Mouse (Mus musculus) lung, embryonic 14.5 days (tissue): ENCODE measurements around the gene Pigz. TPM values are rescaled to one million over a fixed set of nuclear protein-coding genes. Genes with fewer than 3 reads are reported as not detected.
A peak's percentile ranks its signal among the peaks of the same experiment; 100 is the strongest.

Experiments used
- ATAC-seq: fragments of 200-750 bp; cut with Nextera tagmentation; 2 replicates; pipeline ENCODE4 v1.8.0; 2017; ENCODE audit warnings: mild to moderate bottlenecking, moderate TSS enrichment, moderate library complexity; ENCODE audit not compliant: insufficient read depth
- DNase-seq: peaks from one replicate; pipeline ENCODE4 v3.0.0-alpha.2; 2015
- H3K27ac ChIP-seq: fragments of 300-500 bp; sonication (generic); 2 replicates; pipeline ENCODE4 v1.5.1; 2014; ENCODE audit warnings: low read depth, mild to moderate bottlenecking, moderate library complexity
- H3K27me3 ChIP-seq: fragments of 300-500 bp; sonication (generic); 2 replicates; pipeline ENCODE4 v1.6.1; 2014; ENCODE audit warnings: low read length, control low read depth; ENCODE audit not compliant: insufficient read depth
- H3K36me3 ChIP-seq: fragments of 300-500 bp; sonication (generic); 2 replicates; pipeline ENCODE4 v1.6.1; 2014; ENCODE audit warnings: control low read depth; ENCODE audit not compliant: insufficient read depth
- H3K4me1 ChIP-seq: fragments of 300-500 bp; sonication (generic); 2 replicates; pipeline ENCODE4 v1.6.1; 2014; ENCODE audit warnings: antibody characterized with exemption, control low read depth; ENCODE audit not compliant: insufficient read depth
- H3K4me2 ChIP-seq: fragments of 300-500 bp; sonication (generic); 2 replicates; pipeline ENCODE4 v1.6.1; 2014; ENCODE audit warnings: mild to moderate bottlenecking
- H3K4me3 ChIP-seq: fragments of 300-500 bp; sonication (generic); 2 replicates; pipeline ENCODE4 v1.5.1; 2014; ENCODE audit warnings: low read depth, low read length
- H3K9ac ChIP-seq: fragments of 300-500 bp; sonication (generic); 2 replicates; pipeline ENCODE4 v1.6.1; 2014
- H3K9me3 ChIP-seq: fragments of 300-500 bp; sonication (generic); 2 replicates; pipeline ENCODE4 v1.6.1; 2016; ENCODE audit warnings: low read depth, low read length, control low read depth
- CTCF ChIP-seq: IDR thresholded peaks from 2 replicates; pipeline ENCODE4 v1.5.1; 2016; ENCODE audit warnings: antibody characterized with exemption, low read depth
- WGBS: fragments of 180-500 bp; shearing (Covaris S2); extraction: QIAGEN DNeasy Blood & Tissue Kit; methylation state at CpG from one replicate; pipeline ENCODE4 v1.1.7; 2014; 5-methylcytosine and 5-hydroxymethylcytosine counted together
- polyA plus RNA-seq: library from polyadenylated mRNA; unstranded; fragments of >200 nt; fragmentation: Nextera tagmentation; extraction: Ambion mirVana; gene quantifications from 2 replicates; pipeline ENCODE4 v1.2.1, GENCODE M21; 2014

Gene Pigz
- polyA plus RNA-seq, 1 experiment from 2014 or later: 0.42 TPM

DNA sequence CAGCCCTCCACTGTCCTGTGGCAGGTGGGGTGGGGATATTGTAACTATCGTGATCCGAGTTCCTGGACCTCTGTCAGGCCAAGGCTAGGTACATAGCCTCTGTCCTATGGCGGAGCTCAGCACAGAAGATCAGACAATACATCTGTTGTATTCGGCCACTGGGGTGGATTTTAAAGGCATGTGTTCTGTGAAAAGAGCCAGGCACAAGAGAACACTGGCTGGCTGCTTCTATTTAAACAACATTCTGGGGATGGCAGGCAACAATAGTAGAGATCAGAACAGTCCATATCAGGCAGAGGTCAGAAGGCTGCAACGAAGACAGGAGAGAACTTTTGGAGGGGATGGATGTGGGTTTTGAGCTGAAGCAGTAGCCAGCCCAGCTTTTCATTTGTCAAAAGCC, 1.4 kb upstream of the Pigz start:
- no peak overlapping the region for H3K9ac ChIP-seq
- no peaks in the 10 kb centered on the region for H3K36me3 ChIP-seq
- 0 out of 2 replicates have a peak, but pooled peaks have one; percentile 7 for ATAC-seq
- TF ChIP-seq CTCF: no peak
- peaks cover 41% of the 10 kb centered on the region for H3K27me3 ChIP-seq
- H3K4me3 ChIP-seq: peak overlapping the region; percentile 51; the same call in 1 of the 2 replicates
- H3K4me2 ChIP-seq: peak overlapping the region; percentile 90
- H3K27ac ChIP-seq: no peak overlapping the region
- 62% methylated on average over 5 of the region's 5 CpGs for WGBS
- DNase-seq: no peak
- 0 out of 2 replicates have a peak, but pooled peaks cover 2% of the 10 kb centered on the region for H3K4me1 ChIP-seq
- H3K9me3 ChIP-seq: no peaks in the 10 kb centered on the region

DNA sequence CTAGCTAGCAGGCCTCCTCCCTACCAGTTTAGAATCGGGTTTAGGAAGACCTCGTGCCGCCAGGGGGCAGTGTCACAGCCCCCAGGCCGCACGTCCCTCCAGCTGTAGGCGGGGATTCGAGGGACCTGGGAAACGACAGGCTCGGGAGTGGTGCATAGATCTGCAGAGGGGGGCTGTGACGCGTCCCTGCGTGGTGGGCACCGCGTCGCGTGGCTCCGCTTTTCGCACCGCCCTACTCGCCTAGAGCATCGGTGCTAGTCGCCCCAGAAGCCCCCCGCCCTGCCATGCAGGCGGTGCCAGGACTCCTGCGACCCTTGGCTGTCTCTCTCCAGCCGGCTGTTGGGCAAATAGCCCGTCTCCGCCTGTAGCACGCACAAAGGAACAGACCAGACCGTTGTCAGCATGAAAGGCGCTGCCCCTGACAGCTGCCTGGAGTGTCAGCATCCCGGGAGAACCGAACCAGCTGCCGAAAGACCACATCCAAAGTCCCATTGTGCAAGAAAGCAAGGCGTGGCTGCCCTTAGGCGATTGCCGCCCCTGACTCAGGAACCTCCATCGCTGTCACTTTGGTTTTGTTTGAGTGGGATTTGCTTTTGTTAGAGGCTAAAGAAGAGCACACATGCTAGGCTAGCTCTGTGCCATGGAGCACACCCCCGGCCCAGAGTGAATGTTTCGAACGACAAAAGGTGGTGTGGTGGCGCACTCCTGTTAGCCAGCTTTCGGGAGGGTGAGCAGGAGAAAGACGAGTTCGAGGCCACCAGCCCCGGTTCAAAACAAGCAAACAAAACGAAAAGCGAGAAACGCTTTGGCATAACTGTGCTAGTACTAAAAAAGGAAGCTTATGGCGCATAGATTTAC, 582 bp upstream of the Pigz start:
- Histone ChIP-seq H3K27me3 (peaks cover 41% of the 10 kb centered on the region), H3K9me3 (no peaks in the 10 kb centered on the region), H3K9ac (peak overlapping the region; percentile 51), H3K4me1 (0 out of 2 replicates have a peak, but pooled peaks cover 2% of the 10 kb centered on the region), H3K4me2 (peak overlapping the region; percentile 90), H3K36me3 (no peaks in the 10 kb centered on the region), H3K27ac (no peak overlapping the region), H3K4me3 (peak overlapping the region; percentile 51)
- DNase-seq (peak; percentile 97), ATAC-seq (peak; percentile 95)
- TF ChIP-seq CTCF: peak; percentile 95
- WGBS: 1% methylated on average over 50 of the region's 50 CpGs

DNA sequence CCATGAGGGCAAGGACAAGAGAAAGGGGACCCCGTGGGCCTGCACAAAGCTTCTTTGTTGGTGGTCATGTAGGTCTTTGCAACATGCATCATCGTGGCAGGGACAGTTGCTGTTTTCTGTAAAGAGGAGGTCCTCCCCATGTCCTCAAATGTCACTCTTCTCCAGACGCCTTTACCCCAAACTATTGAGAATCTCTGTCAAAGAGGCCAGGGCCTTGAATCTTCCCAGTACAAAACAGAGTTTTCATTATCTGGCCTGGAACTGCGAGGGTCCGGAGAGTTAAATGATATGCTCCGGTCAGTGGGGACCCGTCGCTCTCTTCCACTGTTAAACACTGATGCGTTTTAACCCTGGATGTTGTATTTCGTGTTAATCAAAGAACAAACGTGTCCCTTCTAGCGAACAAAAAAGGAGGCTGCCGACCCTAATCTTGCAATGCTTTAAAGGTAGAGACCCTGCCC, 929 bp downstream of the Pigz start:
- no peak overlapping the region for H3K9ac ChIP-seq
- 0 out of 2 replicates have a peak, but pooled peaks cover 2% of the 10 kb centered on the region for H3K4me1 ChIP-seq
- no peak overlapping the region for H3K27ac ChIP-seq
- H3K4me3 ChIP-seq: peak overlapping the region; percentile 24; the same call in 1 of the 2 replicates
- H3K4me2 ChIP-seq: peak overlapping the region; percentile 57; the same call in 1 of the 2 replicates
- WGBS: 23% methylated on average over 13 of the region's 13 CpGs
- H3K36me3 ChIP-seq: no peaks in the 10 kb centered on the region
- H3K27me3 ChIP-seq: peaks cover 41% of the 10 kb centered on the region
- ATAC-seq: no peak
- no peaks in the 10 kb centered on the region for H3K9me3 ChIP-seq
- DNase-seq: no peak
- no peak for TF ChIP-seq CTCF

DNA sequence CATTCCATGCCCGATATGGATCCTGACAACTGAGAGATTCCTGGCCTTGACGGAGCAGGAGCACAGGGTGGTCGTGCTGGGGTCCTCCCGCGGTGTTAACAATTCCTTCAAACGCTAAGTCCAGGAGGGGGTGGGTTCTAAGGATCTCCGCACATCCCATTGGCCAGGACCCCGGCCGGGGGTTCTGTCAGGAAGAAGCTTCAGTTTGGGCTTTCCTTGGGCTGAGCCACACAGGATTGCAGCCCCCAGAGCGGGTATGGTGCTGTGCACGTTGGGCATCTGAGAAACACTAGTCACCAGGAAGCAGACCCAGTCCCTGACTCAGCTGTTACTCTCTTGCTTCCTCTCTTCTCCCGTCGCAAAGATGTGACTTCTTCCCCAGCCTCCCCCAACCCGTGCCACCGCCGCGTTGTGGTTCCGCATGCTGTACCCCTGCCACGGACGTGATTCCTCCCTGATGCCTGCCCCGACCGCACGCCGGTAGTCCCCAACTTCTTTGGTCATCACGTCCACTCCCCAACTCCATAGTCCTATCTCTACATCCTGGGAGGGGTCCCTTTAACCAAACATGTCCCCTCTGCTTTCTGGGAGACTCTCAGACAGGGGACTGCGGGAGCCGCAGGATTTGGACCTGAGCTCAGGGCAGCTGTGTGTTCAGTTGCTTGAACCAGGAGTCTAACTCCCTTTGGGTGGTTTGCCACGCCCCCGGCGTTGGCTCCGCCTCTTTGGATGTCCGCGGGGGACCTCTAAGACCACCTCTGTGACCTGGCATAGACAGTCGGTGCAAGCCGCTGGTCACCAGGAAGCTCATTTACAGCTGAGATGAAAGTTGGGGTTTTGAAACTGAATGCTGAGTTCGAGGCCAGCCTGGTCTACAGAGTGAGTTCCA, 1.7 kb downstream of the Pigz start:
- Histone ChIP-seq H3K27ac (no peak overlapping the region), H3K27me3 (peaks cover 41% of the 10 kb centered on the region), H3K4me1 (0 out of 2 replicates have a peak, but pooled peaks cover 2% of the 10 kb centered on the region), H3K9ac (no peak overlapping the region; the same call in 1 of the 2 replicates), H3K36me3 (no peaks in the 10 kb centered on the region), H3K4me2 (peak overlapping the region; percentile 57), H3K9me3 (no peaks in the 10 kb centered on the region), H3K4me3 (peak overlapping the region; percentile 24)
- no peak for TF ChIP-seq CTCF
- 6% methylated on average over 36 of the region's 36 CpGs for WGBS
- no peak for DNase-seq
- ATAC-seq: no peak

DNA sequence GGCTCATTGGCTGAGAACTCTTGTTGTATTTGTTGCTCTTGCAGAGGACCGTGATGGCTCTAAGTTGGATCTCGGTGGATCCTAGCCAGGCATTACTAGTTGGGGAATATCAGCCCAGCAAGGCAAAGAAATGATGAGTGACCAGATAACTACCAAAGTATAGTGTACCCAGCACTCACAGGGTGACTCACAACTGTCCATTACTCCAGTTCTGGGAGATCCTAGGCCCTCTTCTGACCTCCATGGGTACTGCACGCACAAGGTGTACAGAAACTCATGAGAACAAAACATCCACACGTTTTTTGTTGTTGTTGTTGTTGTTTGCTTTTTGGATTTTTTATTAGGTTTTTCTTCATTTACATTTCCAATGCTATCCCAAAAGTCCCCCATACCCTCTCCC, 2.9 kb downstream of the Pigz start:
- Histone ChIP-seq H3K36me3 (no peaks in the 10 kb centered on the region), H3K4me1 (0 out of 2 replicates have a peak, but pooled peaks cover 2% of the 10 kb centered on the region), H3K9ac (no peak overlapping the region), H3K4me2 (no peak overlapping the region), H3K4me3 (no peak overlapping the region), H3K27me3 (peaks cover 36% of the 10 kb centered on the region), H3K27ac (no peak overlapping the region), H3K9me3 (no peaks in the 10 kb centered on the region)
- 85% methylated on average over 4 of the region's 4 CpGs for WGBS
- no peak for DNase-seq
- peak; percentile 10; the same call in 1 of the 2 replicates for TF ChIP-seq CTCF
- ATAC-seq: no peak

DNA sequence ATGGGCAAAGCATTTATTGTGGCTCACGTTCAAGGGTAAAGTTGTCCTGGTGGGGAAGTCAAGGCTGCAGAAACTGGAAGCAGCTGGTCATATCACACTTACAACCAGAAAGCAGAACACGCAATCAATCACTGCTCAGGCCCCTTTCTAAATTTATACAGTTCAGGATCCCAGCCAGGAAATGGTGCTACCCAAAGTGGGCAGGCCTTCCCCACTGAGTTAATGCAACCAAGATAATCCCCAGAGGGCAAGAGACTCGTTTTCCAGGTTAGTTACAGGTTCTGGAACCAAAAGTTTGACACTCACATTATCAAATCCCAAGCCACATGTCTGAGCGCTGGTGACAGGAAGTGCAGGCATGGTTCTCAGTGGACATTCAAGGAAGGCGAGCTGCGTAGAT, 5.2 kb downstream of the Pigz start:
- Histone ChIP-seq H3K36me3 (no peaks in the 10 kb centered on the region), H3K4me1 (0 out of 2 replicates have a peak, but pooled peaks cover 1% of the 10 kb centered on the region), H3K4me2 (no peak overlapping the region), H3K27me3 (peaks cover 26% of the 10 kb centered on the region), H3K27ac (no peak overlapping the region), H3K9ac (no peak overlapping the region), H3K9me3 (no peaks in the 10 kb centered on the region), H3K4me3 (no peak overlapping the region)
- DNase-seq (no peak), ATAC-seq (no peak)
- WGBS: 63% methylated on average over 6 of the region's 6 CpGs
- TF ChIP-seq CTCF: no peak
